Mouse (Mus musculus) gastrocnemius, adult 8-10 months (tissue): ENCODE data around the gene Ncor2. TPM values are rescaled to one million over a fixed set of nuclear protein-coding genes. Genes with fewer than 3 reads are reported as not detected.

Experiments
- DNase-seq, 2 experiments: peaks; one replicate each; pipeline ENCODE4 v3.0.0; 2022; ENCODE audit warnings: low spot score in 2 of 2
- total RNA-seq, 4 experiments: library from RNA; stranded (reverse); gene quantifications; 2 replicates each; pipeline ENCODE4 v1.2.4; 2022

The Ncor2 gene
- total RNA-seq, 4 experiments from 2014 or later: 93.5 to 117 (median 97.9) TPM

- no peak for DNase-seq
Observed at GRCm38 (mm10) chr5:125193478-125194439, 14.7 kb upstream of the Ncor2 start.

DNA sequence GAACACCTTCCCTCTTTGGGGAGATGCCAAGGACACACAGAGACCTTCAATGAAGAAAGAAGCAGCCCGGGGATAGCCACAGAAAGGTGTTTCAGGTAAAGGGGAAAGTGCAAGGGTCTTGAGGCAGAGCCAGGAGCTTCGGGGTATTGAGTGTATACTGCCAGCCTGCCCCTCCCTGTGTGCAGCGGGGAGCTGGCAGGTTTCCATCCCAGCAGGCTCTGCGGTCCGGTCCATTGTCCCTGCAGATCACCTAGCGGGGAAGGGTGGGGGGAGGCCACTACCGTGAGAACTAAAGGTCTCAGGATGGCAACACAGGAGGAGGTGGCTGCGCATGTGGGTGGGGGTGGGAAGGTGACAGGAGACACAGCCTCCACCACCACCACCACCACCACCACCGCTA is 12.6 kb upstream of the Ncor2 start:
- DNase-seq: no peak

GRCm38 (mm10) chr5:125190105-125190813 is 11.2 kb upstream of the Ncor2 start:
- no peak for DNase-seq

GRCm38 (mm10) chr5:125189625-125190024 is 10.6 kb upstream of the Ncor2 start:
- DNase-seq: peak; percentile 58 to 79

- no peak for DNase-seq
Observed at GRCm38 (mm10) chr5:125188812-125189598, 10.0 kb upstream of the Ncor2 start.

DNA sequence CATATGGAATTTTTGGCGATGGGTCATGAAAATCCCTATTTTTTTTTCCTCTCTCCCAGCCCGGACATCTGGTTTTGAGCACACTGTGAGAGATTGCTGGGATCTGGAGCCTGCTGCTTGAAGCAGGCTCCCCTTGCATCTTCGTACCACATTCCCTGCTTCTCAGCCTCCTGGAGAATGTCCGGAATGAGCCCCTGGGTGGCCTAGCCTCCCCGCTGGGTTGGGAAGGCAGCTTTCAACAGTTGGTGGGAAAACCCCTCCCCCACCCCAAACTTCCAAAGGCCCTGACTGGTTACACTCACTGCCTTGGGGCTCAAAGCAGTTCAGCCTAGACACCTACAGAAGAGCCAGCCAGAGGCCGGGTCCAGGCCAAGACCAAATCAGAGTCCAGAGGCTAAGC is 5.8 kb upstream of the Ncor2 start:
- no peak for DNase-seq

GRCm38 (mm10) chr5:125183321-125184003 is 4.4 kb upstream of the Ncor2 start:
- DNase-seq: no peak

- no peak for DNase-seq
Observed at GRCm38 (mm10) chr5:125180630-125181263, 1.7 kb upstream of the Ncor2 start.

DNA sequence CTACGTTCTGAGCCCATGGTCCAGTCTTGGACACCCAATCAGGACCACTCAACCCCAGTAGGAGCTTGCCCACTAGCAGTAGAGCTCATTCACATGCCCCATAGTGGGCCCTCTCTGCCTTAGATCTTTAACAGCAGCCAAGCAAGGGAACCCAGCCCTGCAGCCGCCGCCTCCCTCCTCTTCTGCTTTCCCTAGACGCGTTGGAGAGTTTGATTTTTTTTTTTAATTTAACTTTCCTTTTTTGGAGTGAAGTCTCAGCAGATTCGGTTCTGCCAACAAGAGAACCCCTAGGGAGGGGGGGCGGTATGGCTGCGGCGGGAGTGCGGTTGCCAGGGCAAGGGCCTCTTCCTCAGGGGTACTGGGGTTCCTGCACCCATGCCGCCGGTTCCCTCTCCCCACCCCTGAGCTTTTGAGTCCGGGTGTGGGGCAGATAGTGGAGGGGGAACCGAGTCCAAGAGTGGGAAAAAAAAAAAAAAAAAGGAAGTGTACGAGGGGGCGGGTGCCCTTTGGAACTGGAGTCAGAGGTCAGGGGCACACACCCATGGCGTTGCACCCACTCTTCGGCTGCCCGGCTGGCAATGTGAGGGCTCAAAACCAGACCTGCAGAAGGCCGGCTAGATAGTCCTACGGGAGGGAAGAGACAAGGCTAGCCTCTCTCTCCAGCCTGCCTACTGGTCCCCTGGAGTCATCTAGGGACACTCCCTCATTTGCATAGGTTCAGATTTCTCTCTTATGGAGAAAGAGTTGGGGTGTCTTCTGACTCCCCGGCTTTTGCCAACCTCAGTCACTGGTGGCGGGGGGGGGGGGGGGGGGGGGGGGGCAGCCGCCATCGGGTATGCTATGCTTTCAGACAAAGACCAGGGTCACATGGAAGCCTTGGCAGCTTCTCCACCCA is 963 bp upstream of the Ncor2 start:
- no peak for DNase-seq

DNA sequence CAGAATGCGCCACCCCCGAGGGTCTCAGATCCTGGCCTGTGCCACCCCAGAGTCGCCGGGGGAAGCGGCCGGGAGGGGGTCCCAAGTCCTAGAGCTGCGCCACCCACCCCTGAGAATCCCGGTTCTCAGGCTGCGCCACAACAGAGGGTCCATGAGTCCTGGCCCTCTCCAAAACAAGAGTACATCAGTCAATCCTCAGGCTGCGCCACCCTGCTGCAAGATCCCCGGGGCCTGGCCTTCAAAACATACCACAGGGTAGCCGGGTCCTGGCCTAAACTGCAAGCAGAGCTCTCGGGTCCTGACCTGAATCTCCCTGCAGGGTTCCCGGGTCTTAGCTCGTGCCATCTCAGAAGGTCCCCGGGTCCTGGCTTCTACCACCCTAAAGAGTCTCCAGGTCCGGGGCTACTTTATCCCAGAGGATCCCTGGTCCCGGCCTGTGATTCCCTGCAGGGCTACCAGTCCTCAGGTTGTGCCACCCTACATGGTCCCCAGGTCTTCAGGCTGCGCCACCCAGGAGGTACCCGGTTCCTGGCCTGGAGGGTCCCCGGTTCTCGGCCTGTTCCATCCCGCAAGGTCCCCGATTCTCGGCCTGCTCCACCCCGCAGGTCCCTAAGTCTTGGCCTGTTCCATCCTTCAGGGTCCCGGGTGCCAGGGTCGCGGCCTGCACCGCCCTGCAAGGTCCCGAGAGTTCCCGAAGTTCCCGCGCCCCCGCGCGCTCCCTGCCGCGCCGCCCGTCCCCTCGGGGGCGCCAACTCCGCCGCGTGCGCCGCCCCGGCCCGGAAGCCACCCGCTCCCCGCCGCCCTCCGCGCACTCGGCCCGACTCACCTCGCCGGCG is 630 bp downstream of the Ncor2 start:
- DNase-seq: peak; percentile 47 to 64

DNA sequence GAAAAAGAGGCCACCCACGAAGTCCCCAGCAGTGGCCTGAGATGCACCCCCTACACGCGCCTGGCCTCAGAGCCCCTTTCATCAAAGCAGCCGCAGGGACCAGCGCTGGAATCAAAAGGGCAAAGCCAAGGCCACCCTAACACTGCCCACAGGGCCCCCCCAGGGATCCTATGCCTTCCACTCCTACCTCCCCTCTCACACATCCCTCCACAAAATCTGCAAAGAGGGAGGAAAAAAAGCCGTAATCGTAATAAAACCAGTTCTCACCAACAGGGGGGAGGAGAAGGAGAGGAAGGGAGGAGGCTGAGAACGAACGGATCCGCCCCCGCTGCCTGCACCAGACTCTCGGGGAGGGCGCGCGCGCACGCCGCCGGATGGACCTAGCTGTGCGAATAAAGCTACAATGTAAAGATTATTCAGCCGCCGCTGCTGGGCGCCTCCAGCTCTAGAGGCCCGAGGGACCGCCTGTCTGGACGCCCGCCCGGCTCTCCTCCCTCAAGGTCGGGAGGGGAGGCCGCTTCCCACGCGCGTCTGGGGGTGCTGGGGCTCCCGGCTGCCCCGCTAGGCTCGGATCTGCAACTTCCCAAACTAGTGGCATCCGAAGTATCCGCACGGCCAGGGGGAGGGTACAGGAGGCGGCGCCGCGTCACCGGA is 1.4 kb downstream of the Ncor2 start:
- DNase-seq: peak; percentile 48 to 55

GRCm38 (mm10) chr5:125176864-125177263 is 2.2 kb downstream of the Ncor2 start:
- no peak for DNase-seq

DNA sequence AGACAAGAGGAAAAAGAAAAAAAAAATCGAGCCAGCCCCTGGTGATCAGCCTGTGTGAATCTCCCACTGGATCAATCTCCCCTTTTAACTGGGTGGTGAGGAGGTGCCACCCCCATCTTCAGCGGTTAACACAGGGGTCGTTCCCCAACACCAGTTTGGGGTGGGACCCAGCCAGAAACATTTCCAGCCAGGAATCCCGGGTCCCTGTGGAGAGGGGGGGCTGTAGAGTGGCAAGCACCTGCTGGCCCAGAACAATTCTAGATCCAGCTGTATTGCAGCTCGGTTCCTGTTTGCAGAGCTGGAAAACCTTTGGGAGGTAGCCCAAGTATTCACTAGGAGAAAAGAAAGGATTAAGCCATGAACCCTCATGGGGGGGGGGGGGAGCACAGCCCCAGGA is 2.7 kb downstream of the Ncor2 start:
- DNase-seq: peak in 1 of 2 experiments; percentile 3

- DNase-seq: no peak
Observed at GRCm38 (mm10) chr5:125175673-125176369, 3.2 kb downstream of the Ncor2 start.

- DNase-seq: peak in 1 of 2 experiments; percentile 43
Observed at GRCm38 (mm10) chr5:125174726-125175672, 4.0 kb downstream of the Ncor2 start.

GRCm38 (mm10) chr5:125173868-125174267 is 5.2 kb downstream of the Ncor2 start:
- DNase-seq: no peak
